In the genomic region with DNA sequence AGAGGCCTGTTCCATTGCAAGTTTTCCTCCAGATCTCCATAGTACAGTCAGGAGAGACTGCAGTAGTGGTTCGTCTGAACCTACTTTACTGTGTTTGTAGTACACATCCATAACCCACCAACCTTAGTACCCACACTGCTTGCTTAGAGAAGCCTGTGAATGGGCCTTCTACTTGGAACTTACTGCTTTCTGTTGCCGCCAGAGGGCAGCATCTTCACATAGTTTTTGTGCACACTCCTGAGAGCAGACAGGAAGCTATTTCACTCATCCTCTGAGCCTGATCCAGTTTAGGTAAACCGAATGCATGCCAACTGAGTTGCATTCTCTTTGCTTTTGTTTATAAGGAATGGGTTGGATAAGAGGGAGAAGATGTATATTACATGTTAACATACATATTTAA, we compare ENCODE assay signal across 7 mouse cellular contexts.
DNase-seq lines count a peak whose midpoint lies in the region; ATAC-seq lines count a peak whose summit lies in the region.

No protein-coding gene starts in this region.

- H3K4me1 ChIP-seq in forebrain, embryonic 11.5 days (replicated peaks; ENCODE audit: control insufficient read depth, insufficient read depth, low read length): no peaks in the 10 kb centered on the region

- H3K4me2 ChIP-seq in forebrain, embryonic 11.5 days (ENCODE audit: low read depth, low read length, severe bottlenecking): no peak overlapping the region

- H3K36me3 ChIP-seq in forebrain, embryonic 11.5 days (ENCODE audit: control insufficient read depth, insufficient read depth, low read length): no peaks in the 10 kb centered on the region

- DNase-seq in MEL-GATA-1-ER (ENCODE audit: extremely low read depth, low read depth): peak; percentile 37
- peak; percentile 94 for DNase-seq in brain, adult 2 months (ENCODE audit: low read depth, low spot score)
- peak; percentile 85 for DNase-seq in forebrain, embryonic 11.5 days (ENCODE audit: low spot score)
- peak; percentile 84 for DNase-seq in heart, postnatal 4 days
- peak; percentile 71 to 96 for DNase-seq in layer of hippocampus, postnatal 25 days (ENCODE audit: extremely low spot score in 1 of 2, low spot score in 1 of 2)
- peak; percentile 80 for DNase-seq in right cerebral cortex, postnatal 25 days

- no peaks in the 10 kb centered on the region for H3K9me3 ChIP-seq in forebrain, embryonic 11.5 days (ENCODE audit: control insufficient read depth, low read length)

- no peak overlapping the region for H3K27ac ChIP-seq in forebrain, embryonic 11.5 days (ENCODE audit: low read depth, low read length)

- no peak overlapping the region for H3K9ac ChIP-seq in forebrain, embryonic 11.5 days (ENCODE audit: low read length)

- no peaks in the 10 kb centered on the region for H3K27me3 ChIP-seq in forebrain, embryonic 11.5 days (ENCODE audit: control insufficient read depth, insufficient read depth, low read length)

- WGBS in forebrain, embryonic 11.5 days: 22% methylated on average over 3 of the region's 3 CpGs

- ATAC-seq in forebrain, embryonic 11.5 days (replicated peaks; ENCODE audit: low FRiP score): peak; percentile 78
- ATAC-seq in megakaryocyte-erythroid progenitor cell, adult 5-6 weeks (replicated peaks; ENCODE audit: low FRiP score, low TSS enrichment, poor library complexity, severe bottlenecking): peak; percentile 87

- no peak overlapping the region for H3K4me3 ChIP-seq in forebrain, embryonic 11.5 days (ENCODE audit: low read depth, low read length)

Comparison
In these comparisons a context has a peak if more than half of its experiments do, and no peak if none do; other contexts are left out.
1. DNase-seq: peak in every context shown above with its lines; median percentile 94 in brain, adult 2 months; 85 in forebrain, embryonic 11.5 days; 84 in heart, postnatal 4 days; 84 in layer of hippocampus, postnatal 25 days; 80 in right cerebral cortex, postnatal 25 days; 37 in MEL-GATA-1-ER.